Mouse (Mus musculus): ENCODE data around the gene Rab3b.

DNA sequence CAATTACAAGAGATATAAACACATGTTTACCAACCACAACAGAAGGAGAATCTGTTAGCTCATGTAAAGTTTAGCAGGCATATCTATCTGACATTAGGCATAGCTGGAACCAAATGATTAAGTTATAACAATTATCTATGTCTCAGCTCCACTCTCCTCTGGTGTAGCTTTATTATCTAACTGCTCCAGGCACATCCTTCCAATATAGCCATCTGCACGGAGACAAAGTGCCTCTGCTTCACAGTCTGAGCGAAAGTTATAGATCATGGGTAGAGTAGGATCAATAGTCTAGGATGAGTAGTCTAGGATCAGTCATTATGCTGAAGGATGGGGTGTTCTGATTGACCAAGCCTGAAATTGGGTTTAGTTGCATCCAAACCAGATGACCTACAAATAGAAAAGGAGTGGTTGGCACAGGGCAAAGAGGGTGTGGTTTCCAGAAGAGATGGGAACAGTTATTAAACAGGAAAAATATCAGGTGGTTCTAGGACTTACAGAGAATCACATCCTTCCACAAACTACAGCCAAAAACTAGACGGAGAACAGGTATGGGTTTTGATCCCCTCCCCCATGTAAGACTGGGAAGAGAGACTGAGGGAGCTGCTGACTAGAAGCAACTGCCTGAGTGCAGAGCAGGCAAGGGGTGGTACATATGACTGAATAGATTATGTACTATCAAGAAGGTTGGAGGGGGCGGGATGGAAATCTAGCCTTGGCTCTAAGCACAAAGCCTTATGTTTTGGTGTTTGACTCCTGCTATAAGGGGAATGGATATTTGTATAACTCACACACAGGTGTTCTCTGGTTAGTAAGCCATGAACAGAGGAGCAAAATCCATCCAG, 82.0 kb downstream of the Rab3b start:
- TF ChIP-seq CTCF (IDR thresholded peaks at IDR 0.05; ENCODE audit: extremely low read depth, insufficient read depth, low read length) (no peak), POLR2A (IDR thresholded peaks at IDR 0.05; ENCODE audit: extremely low read depth, insufficient read depth, low read length) (no peak)

Measured in cortical plate, adult 2 months (tissue).